Mouse (Mus musculus) hindbrain, embryonic 14.5 days (tissue): Measurements from ENCODE around the gene Ptprn2. TPM values are rescaled to one million over a fixed set of nuclear protein-coding genes. Genes with fewer than 3 reads are reported as not detected.

Experiments
- ATAC-seq: fragments of 200-750 bp; cut with Nextera tagmentation; 2 replicates; pipeline ENCODE4 v1.8.0; 2017; ENCODE audit warnings: moderate number of reproducible peaks, mild to moderate bottlenecking, moderate TSS enrichment, moderate library complexity; ENCODE audit not compliant: low FRiP score
- DNase-seq: peaks from one replicate; pipeline ENCODE4 v3.0.0-alpha.2; 2015; ENCODE audit warnings: low spot score
- H3K27ac ChIP-seq: fragments of 300-500 bp; sonication (generic); 2 replicates; pipeline ENCODE4 v1.5.1; 2014; ENCODE audit warnings: mild to moderate bottlenecking, moderate library complexity
- H3K27me3 ChIP-seq: fragments of 300-500 bp; sonication (generic); 2 replicates; pipeline ENCODE4 v1.6.1; 2014; ENCODE audit warnings: mild to moderate bottlenecking, low read length, mixed read lengths; ENCODE audit not compliant: control insufficient read depth, insufficient read depth
- H3K36me3 ChIP-seq: fragments of 300-500 bp; sonication (generic); replicated peaks from 2 replicates; pipeline ENCODE4 v1.6.1; 2014; ENCODE audit not compliant: control insufficient read depth, insufficient read depth
- H3K4me1 ChIP-seq: fragments of 300-500 bp; sonication (generic); replicated peaks from 2 replicates; pipeline ENCODE4 v1.6.1; 2014; ENCODE audit warnings: antibody characterized with exemption, low read length, mixed read lengths; ENCODE audit not compliant: control insufficient read depth, insufficient read depth
- H3K4me2 ChIP-seq: fragments of 300-500 bp; sonication (generic); replicated peaks from 2 replicates; pipeline ENCODE4 v1.6.1; 2014; ENCODE audit warnings: mild to moderate bottlenecking, moderate library complexity
- H3K4me3 ChIP-seq: fragments of 300-500 bp; sonication (generic); replicated peaks from 2 replicates; pipeline ENCODE4 v1.5.1; 2014; ENCODE audit warnings: mild to moderate bottlenecking, low read length
- H3K9ac ChIP-seq: fragments of 300-500 bp; sonication (generic); 2 replicates; pipeline ENCODE4 v1.6.1; 2014
- H3K9me3 ChIP-seq: fragments of 300-500 bp; sonication (generic); 2 replicates; pipeline ENCODE4 v1.6.1; 2016; ENCODE audit warnings: low read length; ENCODE audit not compliant: control insufficient read depth
- WGBS: fragments of 180-500 bp; shearing (Covaris S2); extraction: QIAGEN DNeasy Blood & Tissue Kit; methylation state at CpG from one replicate; pipeline ENCODE4 v1.1.7; 2014; 5-methylcytosine and 5-hydroxymethylcytosine counted together
- polyA plus RNA-seq: library from polyadenylated mRNA; unstranded; fragments of >200 nt; fragmentation: Nextera tagmentation; extraction: Ambion mirVana; gene quantifications from 2 replicates; pipeline ENCODE4 v1.2.1, GENCODE M21; 2014

Ptprn2 gene
- polyA plus RNA-seq, 1 experiment from 2014 or later: 17.5 TPM

GRCm38 (mm10) chr12:116640871-116641270 lies 155.4 kb downstream of the Ptprn2 start:
- no peaks in the 10 kb centered on the region for H3K9me3 ChIP-seq
- H3K27ac ChIP-seq: peak overlapping the region; percentile 75; the same call in 1 of the 2 replicates
- DNase-seq (no peak), ATAC-seq (no peak)
- no peaks in the 10 kb centered on the region for H3K27me3 ChIP-seq
- peaks cover 24% of the 10 kb centered on the region for H3K4me1 ChIP-seq
- no peak overlapping the region for H3K4me2 ChIP-seq
- no peak overlapping the region for H3K4me3 ChIP-seq
- 21% methylated on average over 4 of the region's 4 CpGs for WGBS
- H3K9ac ChIP-seq: no peak overlapping the region
- no peaks in the 10 kb centered on the region for H3K36me3 ChIP-seq

GRCm38 (mm10) chr12:116641339-116642190 lies 156.0 kb downstream of the Ptprn2 start:
- Histone ChIP-seq H3K27ac (peak overlapping the region; percentile 75), H3K4me3 (no peak overlapping the region), H3K9ac (no peak overlapping the region), H3K4me1 (peaks cover 24% of the 10 kb centered on the region), H3K27me3 (no peaks in the 10 kb centered on the region), H3K36me3 (no peaks in the 10 kb centered on the region), H3K4me2 (peak overlapping the region; percentile 1; the same call in 1 of the 2 replicates), H3K9me3 (no peaks in the 10 kb centered on the region)
- ATAC-seq: peak; percentile 90
- peak; percentile 67 for DNase-seq
- WGBS: 26% methylated on average over 14 of the region's 14 CpGs

GRCm38 (mm10) chr12:116642191-116642549 lies 156.7 kb downstream of the Ptprn2 start:
- H3K4me1 ChIP-seq: peaks cover 24% of the 10 kb centered on the region
- H3K9ac ChIP-seq: no peak overlapping the region
- ATAC-seq: no peak; the same call in 1 of the 2 replicates
- no peak overlapping the region for H3K4me3 ChIP-seq
- 49% methylated on average over 4 of the region's 4 CpGs for WGBS
- H3K27me3 ChIP-seq: no peaks in the 10 kb centered on the region
- no peaks in the 10 kb centered on the region for H3K9me3 ChIP-seq
- no peaks in the 10 kb centered on the region for H3K36me3 ChIP-seq
- no peak for DNase-seq
- peak overlapping the region; percentile 75 for H3K27ac ChIP-seq
- 0 out of 2 replicates have a peak overlapping the region, but pooled peaks have one; percentile 1 for H3K4me2 ChIP-seq

- H3K27me3 ChIP-seq: no peaks in the 10 kb centered on the region
- ATAC-seq (no peak), DNase-seq (peak; percentile 54)
- H3K27ac ChIP-seq: no peak overlapping the region
- no peak overlapping the region for H3K4me3 ChIP-seq
- H3K4me1 ChIP-seq: peaks cover 14% of the 10 kb centered on the region
- no peak overlapping the region for H3K9ac ChIP-seq
- H3K4me2 ChIP-seq: no peak overlapping the region
- no peaks in the 10 kb centered on the region for H3K36me3 ChIP-seq
- H3K9me3 ChIP-seq: no peaks in the 10 kb centered on the region
Observed at GRCm38 (mm10) chr12:116646771-116647170, 161.3 kb downstream of the Ptprn2 start.

GRCm38 (mm10) chr12:116648584-116649206 lies 163.2 kb downstream of the Ptprn2 start:
- WGBS: 67% methylated on average over 4 of the region's 4 CpGs
- Histone ChIP-seq H3K4me1 (no peaks in the 10 kb centered on the region; the same call in 1 of the 2 replicates), H3K4me3 (no peak overlapping the region), H3K27ac (no peak overlapping the region; the same call in 1 of the 2 replicates), H3K36me3 (no peaks in the 10 kb centered on the region), H3K27me3 (no peaks in the 10 kb centered on the region), H3K9ac (no peak overlapping the region), H3K9me3 (no peaks in the 10 kb centered on the region), H3K4me2 (no peak overlapping the region)
- ATAC-seq (peak; percentile 74), DNase-seq (peak; percentile 79)

GRCm38 (mm10) chr12:116653684-116654083 lies 168.2 kb downstream of the Ptprn2 start:
- H3K36me3 ChIP-seq: no peaks in the 10 kb centered on the region
- no peaks in the 10 kb centered on the region for H3K27me3 ChIP-seq
- H3K4me2 ChIP-seq: no peak overlapping the region
- no peak overlapping the region for H3K27ac ChIP-seq
- H3K4me3 ChIP-seq: no peak overlapping the region
- no peaks in the 10 kb centered on the region for H3K4me1 ChIP-seq
- DNase-seq: no peak
- H3K9me3 ChIP-seq: no peaks in the 10 kb centered on the region
- ATAC-seq: no peak
- 67% methylated on average over 1 of the region's 1 CpGs for WGBS
- no peak overlapping the region for H3K9ac ChIP-seq

- Histone ChIP-seq H3K4me1 (peaks cover 9% of the 10 kb centered on the region), H3K27ac (no peak overlapping the region), H3K9ac (no peak overlapping the region), H3K4me2 (no peak overlapping the region), H3K9me3 (no peaks in the 10 kb centered on the region), H3K4me3 (no peak overlapping the region), H3K36me3 (no peaks in the 10 kb centered on the region), H3K27me3 (no peaks in the 10 kb centered on the region)
- ATAC-seq: no peak
- WGBS: 12% methylated on average over 7 of the region's 7 CpGs
- DNase-seq: no peak
Observed at GRCm38 (mm10) chr12:116660076-116660475, 174.6 kb downstream of the Ptprn2 start.

- H3K4me1 ChIP-seq: peaks cover 9% of the 10 kb centered on the region
- no peaks in the 10 kb centered on the region for H3K36me3 ChIP-seq
- no peak overlapping the region for H3K27ac ChIP-seq
- H3K27me3 ChIP-seq: no peaks in the 10 kb centered on the region
- 87% methylated on average over 4 of the region's 4 CpGs for WGBS
- H3K9me3 ChIP-seq: no peaks in the 10 kb centered on the region
- H3K4me3 ChIP-seq: no peak overlapping the region
- H3K4me2 ChIP-seq: no peak overlapping the region
- DNase-seq (no peak), ATAC-seq (no peak)
- no peak overlapping the region for H3K9ac ChIP-seq
Observed at GRCm38 (mm10) chr12:116661018-116661417, 175.5 kb downstream of the Ptprn2 start.

- H3K9me3 ChIP-seq: no peaks in the 10 kb centered on the region
- no peaks in the 10 kb centered on the region for H3K36me3 ChIP-seq
- peak overlapping the region; percentile 80 for H3K27ac ChIP-seq
- 0 out of 2 replicates have a peak, but pooled peaks cover 10% of the 10 kb centered on the region for H3K4me1 ChIP-seq
- H3K27me3 ChIP-seq: no peaks in the 10 kb centered on the region
- H3K9ac ChIP-seq: no peak overlapping the region; the same call in 1 of the 2 replicates
- peak; percentile 61 for DNase-seq
- WGBS: 42% methylated on average over 3 of the region's 3 CpGs
- H3K4me3 ChIP-seq: no peak overlapping the region
- peak; percentile 90 for ATAC-seq
- 0 out of 2 replicates have a peak overlapping the region, but pooled peaks have one; percentile 3 for H3K4me2 ChIP-seq
Observed at GRCm38 (mm10) chr12:116677701-116678100, 192.2 kb downstream of the Ptprn2 start.
